Comparison of ENCODE assay signal across 8 mouse cellular contexts in genomic region chr13:109229618-109230334, GRCm38 (mm10).
DNase-seq lines count a peak whose midpoint lies in the region; ATAC-seq and TF ChIP-seq lines count a peak whose summit lies in the region.

No protein-coding gene starts in this region.

- peak overlapping the region; percentile 33 for H3K4me3 ChIP-seq in C2C12 (ENCODE audit: insufficient read depth, poor library complexity, severe bottlenecking)
- no peak overlapping the region for H3K4me3 ChIP-seq in forebrain, embryonic 11.5 days (ENCODE audit: low read depth, low read length)
- peak overlapping the region; percentile 7 for H3K4me3 ChIP-seq in limb, embryonic 14.5 days (replicated peaks; ENCODE audit: low read length)

- no peak overlapping the region for H3K4me2 ChIP-seq in forebrain, embryonic 11.5 days (ENCODE audit: low read depth, low read length, severe bottlenecking)
- peak overlapping the region; percentile 34 for H3K4me2 ChIP-seq in limb, embryonic 14.5 days (replicated peaks; ENCODE audit: low read depth, low read length, severe bottlenecking)

- H3K27ac ChIP-seq in forebrain, embryonic 11.5 days (ENCODE audit: low read depth, low read length): no peak overlapping the region
- H3K27ac ChIP-seq in limb, embryonic 14.5 days (replicated peaks; ENCODE audit: low read depth, low read length): no peak overlapping the region

- no peaks in the 10 kb centered on the region for H3K4me1 ChIP-seq in forebrain, embryonic 11.5 days (replicated peaks; ENCODE audit: control insufficient read depth, insufficient read depth, low read length)
- peaks cover 19% of the 10 kb centered on the region for H3K4me1 ChIP-seq in limb, embryonic 14.5 days (ENCODE audit: control insufficient read depth, insufficient read depth, low read length)

- no peak for DNase-seq in frontal cortex, postnatal 10 days (ENCODE audit: low spot score in 2 of 2)
- DNase-seq in forebrain, embryonic 11.5 days (ENCODE audit: low spot score): no peak
- no peak for DNase-seq in limb, embryonic 14.5 days (ENCODE audit: low spot score)
- DNase-seq in neural tube, embryonic 10.5 days (ENCODE audit: extremely low spot score, low spot score): peak; percentile 24
- DNase-seq in layer of hippocampus, postnatal 10 days (ENCODE audit: low spot score in 2 of 2): no peak
- DNase-seq in layer of hippocampus, adult 11-12 months (ENCODE audit: low spot score): no peak

- H3K79me3 ChIP-seq in C2C12 (ENCODE audit: low read depth): no peaks in the 10 kb centered on the region

- 78% methylated on average over 17 of the region's 17 CpGs for WGBS in forebrain, embryonic 11.5 days
- 37% methylated on average over 17 of the region's 17 CpGs for WGBS in limb, embryonic 14.5 days

- H3K9me3 ChIP-seq in forebrain, embryonic 11.5 days (ENCODE audit: control insufficient read depth, low read length): no peaks in the 10 kb centered on the region
- no peaks in the 10 kb centered on the region for H3K9me3 ChIP-seq in limb, embryonic 14.5 days (ENCODE audit: control insufficient read depth, low read length)

- H3K9ac ChIP-seq in forebrain, embryonic 11.5 days (ENCODE audit: low read length): no peak overlapping the region
- no peak overlapping the region for H3K9ac ChIP-seq in limb, embryonic 14.5 days (ENCODE audit: low read depth, low read length, severe bottlenecking)

- no peaks in the 10 kb centered on the region for H3K27me3 ChIP-seq in C2C12 (ENCODE audit: control insufficient read depth, insufficient read depth, insufficient read length)
- H3K27me3 ChIP-seq in forebrain, embryonic 11.5 days (ENCODE audit: control insufficient read depth, insufficient read depth, low read length): no peaks in the 10 kb centered on the region
- no peaks in the 10 kb centered on the region for H3K27me3 ChIP-seq in limb, embryonic 14.5 days (ENCODE audit: control insufficient read depth, insufficient read depth, low read length)

- 0 out of 2 replicates have a peak, but pooled peaks have one; percentile 3 for ATAC-seq in frontal cortex, adult (ENCODE audit: low TSS enrichment)
- ATAC-seq in forebrain, embryonic 11.5 days (replicated peaks; ENCODE audit: low FRiP score): 0 out of 2 replicates have a peak, but pooled peaks have one; percentile 7
- no peak for ATAC-seq in limb, embryonic 14.5 days (ENCODE audit: low FRiP score, low read depth)

- TF ChIP-seq POLR2A in limb, embryonic 14.5 days (IDR thresholded peaks at IDR 0.05; ENCODE audit: borderline replicate concordance, extremely low read depth, insufficient read depth, insufficient read length): no peak

- H3K36me3 ChIP-seq in C2C12 (ENCODE audit: control insufficient read depth, insufficient read depth): no peaks in the 10 kb centered on the region
- no peaks in the 10 kb centered on the region for H3K36me3 ChIP-seq in forebrain, embryonic 11.5 days (ENCODE audit: control insufficient read depth, insufficient read depth, low read length)
- H3K36me3 ChIP-seq in limb, embryonic 14.5 days (ENCODE audit: control insufficient read depth, insufficient read depth, low read length): no peaks in the 10 kb centered on the region

- H3K79me2 ChIP-seq in C2C12 (ENCODE audit: control insufficient read depth, insufficient read depth): no peaks in the 10 kb centered on the region

- H3ac ChIP-seq in C2C12 (ENCODE audit: control insufficient read depth, insufficient read length, low read depth): peak overlapping the region; percentile 30

- TF ChIP-seq CTCF in C2C12 (IDR thresholded peaks at IDR 0.05; ENCODE audit: control insufficient read depth, insufficient read depth, insufficient read length): no peak

TF ChIP-seq in C2C12, 6 proteins besides CTCF, POLR2A, EP300 and RAD21:
- TF ChIP-seq CEBPB (IDR thresholded peaks at IDR 0.05; ENCODE audit: low read depth): no peak
- TF ChIP-seq MAX (IDR thresholded peaks at IDR 0.05): no peak
- no peak for TF ChIP-seq FOSL1 (IDR thresholded peaks at IDR 0.05; ENCODE audit: insufficient read depth, low read length, poor library complexity, severe bottlenecking)
- no peak for TF ChIP-seq MYOD1 (IDR thresholded peaks at IDR 0.05; ENCODE audit: control insufficient read depth, insufficient read length, low read depth)
- TF ChIP-seq MYOG (IDR thresholded peaks at IDR 0.05; ENCODE audit: control insufficient read depth, extremely low read depth, insufficient read length): no peak
- no peak for TF ChIP-seq USF1 (IDR thresholded peaks at IDR 0.05; ENCODE audit: low read depth)
